In genomic region chr2:148877016-148877770, GRCm38 (mm10) we compare ENCODE assay signal across 10 mouse cellular contexts. TPM values are rescaled to one million over a fixed set of nuclear protein-coding genes. Genes with fewer than 3 reads are reported as not detected.
DNase-seq lines count a peak whose midpoint lies in the region; ATAC-seq and TF ChIP-seq lines count a peak whose summit lies in the region.
"Had no signal": no experiment of that assay in that cellular context is flagged by ENCODE, and none has a peak within 500 bp of the region (broad histone marks: within the 10 kb centered on the region; RNA-seq: fewer than 3 reads in every experiment).

No protein-coding gene starts in this region.

- H3K9ac ChIP-seq in intestine, embryonic 14.5 days (ENCODE audit: low read length): no peak overlapping the region
- H3K9ac ChIP-seq in intestine, postnatal 0 days (ENCODE audit: low read depth, low read length): no peak overlapping the region
- no peak overlapping the region for H3K9ac ChIP-seq in liver, embryonic 16.5 days (ENCODE audit: low read depth, low read length)
- H3K9ac ChIP-seq in forebrain, embryonic 12.5 days: no peak overlapping the region
- H3K9ac ChIP-seq: liver, embryonic 13.5 days had no signal

- H3K36me3 ChIP-seq in intestine, embryonic 14.5 days (ENCODE audit: control insufficient read depth, insufficient read depth, low read length): peaks cover 2% of the 10 kb centered on the region
- H3K36me3 ChIP-seq in intestine, postnatal 0 days (ENCODE audit: control insufficient read depth, insufficient read depth): peaks cover 2% of the 10 kb centered on the region; the same call in 1 of the 2 replicates
- no peaks in the 10 kb centered on the region for H3K36me3 ChIP-seq in liver, embryonic 16.5 days (ENCODE audit: control insufficient read depth, insufficient read depth)
- H3K36me3 ChIP-seq in forebrain, embryonic 12.5 days (replicated peaks): peaks cover 4% of the 10 kb centered on the region

- no peaks in the 10 kb centered on the region for H3K27me3 ChIP-seq in intestine, embryonic 14.5 days (replicated peaks; ENCODE audit: control insufficient read depth, insufficient read depth, low read length)
- no peaks in the 10 kb centered on the region for H3K27me3 ChIP-seq in intestine, postnatal 0 days (replicated peaks; ENCODE audit: control insufficient read depth, insufficient read depth, low read length)
- H3K27me3 ChIP-seq in liver, embryonic 16.5 days (ENCODE audit: control insufficient read depth, insufficient read depth, low read depth, low read length): no peaks in the 10 kb centered on the region
- H3K27me3 ChIP-seq in forebrain, embryonic 12.5 days: no peaks in the 10 kb centered on the region
- H3K27me3 ChIP-seq: liver, embryonic 13.5 days had no signal

- no peak overlapping the region for H3K4me2 ChIP-seq in intestine, embryonic 14.5 days (ENCODE audit: low read length)
- no peak overlapping the region for H3K4me2 ChIP-seq in intestine, postnatal 0 days (replicated peaks; ENCODE audit: low read depth)
- no peak overlapping the region for H3K4me2 ChIP-seq in liver, embryonic 16.5 days (ENCODE audit: low read depth, low read length)
- no peak overlapping the region for H3K4me2 ChIP-seq in forebrain, embryonic 12.5 days
- H3K4me2 ChIP-seq: liver, embryonic 13.5 days had no signal

- intact Hi-C loops in left cerebral cortex, postnatal 4 days (cut with DNase I): no loop called here

- 16% methylated on average over 3 of the region's 3 CpGs for whole genome bisulfite sequencing in intestine, embryonic 14.5 days
- WGBS in intestine, postnatal 0 days: 14% methylated on average over 3 of the region's 3 CpGs
- 20% methylated on average over 3 of the region's 3 CpGs for WGBS in liver, embryonic 16.5 days (ENCODE audit: insufficient replicate concordance)
- WGBS in forebrain, embryonic 12.5 days: 58% methylated on average over 3 of the region's 3 CpGs

- no peak for ATAC-seq in intestine, embryonic 14.5 days (replicated peaks; ENCODE audit: low FRiP score, low TSS enrichment, low read depth)
- no peak for ATAC-seq in intestine, postnatal 0 days
- no peak for ATAC-seq in liver, embryonic 16.5 days (ENCODE audit: low read depth)
- ATAC-seq in forebrain, embryonic 12.5 days (ENCODE audit: low FRiP score): no peak

- peak overlapping the region; percentile 43; the same call in 1 of the 2 replicates for H3K27ac ChIP-seq in intestine, embryonic 14.5 days (ENCODE audit: low read depth)
- no peak overlapping the region for H3K27ac ChIP-seq in intestine, postnatal 0 days (ENCODE audit: low read depth, low read length)
- peak overlapping the region; percentile 38 for H3K27ac ChIP-seq in liver, embryonic 16.5 days (ENCODE audit: low read length)
- H3K27ac ChIP-seq in forebrain, embryonic 12.5 days: no peak overlapping the region
- H3K27ac ChIP-seq: liver, embryonic 13.5 days had no signal

- no peak for TF ChIP-seq CTCF in intestine, postnatal 0 days (IDR thresholded peaks at IDR 0.05; ENCODE audit: low read depth)

- DNase-seq in intestine, embryonic 14.5 days (ENCODE audit: low spot score): no peak
- DNase-seq in MN1 (ENCODE audit: low spot score): peak; percentile 18
- peak; percentile 76 to 81 for DNase-seq in heart, adult 9 months (ENCODE audit: low spot score in 2 of 2)
- DNase-seq in left cerebral cortex, postnatal 4 days: no peak
- no peak for DNase-seq in right cerebral cortex, postnatal 4 days
- DNase-seq: liver, embryonic 13.5 days had no signal

- no peak overlapping the region for H3K4me3 ChIP-seq in intestine, embryonic 14.5 days (ENCODE audit: low read depth, low read length)
- H3K4me3 ChIP-seq in intestine, postnatal 0 days (ENCODE audit: low read depth, low read length): no peak overlapping the region
- H3K4me3 ChIP-seq in liver, embryonic 16.5 days (ENCODE audit: low read depth, low read length): no peak overlapping the region
- H3K4me3 ChIP-seq in forebrain, embryonic 12.5 days (replicated peaks): no peak overlapping the region
- H3K4me3 ChIP-seq: liver, embryonic 13.5 days had no signal

- H3K9me3 ChIP-seq in intestine, embryonic 14.5 days (ENCODE audit: control insufficient read depth, low read length): no peaks in the 10 kb centered on the region
- no peaks in the 10 kb centered on the region for H3K9me3 ChIP-seq in intestine, postnatal 0 days (ENCODE audit: control insufficient read depth)
- no peaks in the 10 kb centered on the region for H3K9me3 ChIP-seq in liver, embryonic 16.5 days (replicated peaks; ENCODE audit: control insufficient read depth, low read length)
- H3K9me3 ChIP-seq in forebrain, embryonic 12.5 days: no peaks in the 10 kb centered on the region
- H3K9me3 ChIP-seq: liver, embryonic 13.5 days had no signal

- peaks cover 41% of the 10 kb centered on the region for H3K4me1 ChIP-seq in intestine, embryonic 14.5 days (replicated peaks; ENCODE audit: control insufficient read depth, insufficient read depth, low read length)
- H3K4me1 ChIP-seq in intestine, postnatal 0 days (replicated peaks; ENCODE audit: control insufficient read depth, insufficient read depth, low read length): no peaks in the 10 kb centered on the region
- peaks cover 13% of the 10 kb centered on the region for H3K4me1 ChIP-seq in liver, embryonic 16.5 days (ENCODE audit: control insufficient read depth, low read depth, low read length)
- H3K4me1 ChIP-seq in forebrain, embryonic 12.5 days: peaks cover 27% of the 10 kb centered on the region

RNA-seq across cellular contexts. Expression of gene Cst3, which starts 1.7 kb away (rescaled TPM):
- 404 and 423 TPM in 2 replicates for polyA plus RNA-seq in intestine, embryonic 14.5 days (2014; fragmentation: Nextera tagmentation; extraction: Ambion mirVana)
- polyA plus RNA-seq in intestine, postnatal 0 days (2015; fragmentation: Nextera tagmentation; extraction: Ambion mirVana): 305 and 313 TPM in 2 replicates
- polyA plus RNA-seq in liver, embryonic 16.5 days (2015; fragmentation: Nextera tagmentation; extraction: Ambion mirVana): 179 and 183 TPM in 2 replicates
- 290 and 307 TPM in 2 replicates for polyA plus RNA-seq in forebrain, embryonic 12.5 days (2016; fragmentation: Nextera tagmentation; extraction: Ambion mirVana)
- total RNA-seq in left cerebral cortex, postnatal 4 days (2021): 100 to 1,000 TPM; 792 to 798 TPM

RNA-seq across cellular contexts. Expression of gene 9230104L09Rik, which starts 12.4 kb away (rescaled TPM):
- polyA plus RNA-seq in intestine, embryonic 14.5 days (2014; fragmentation: Nextera tagmentation; extraction: Ambion mirVana): not detected in 2 replicates
- polyA plus RNA-seq in intestine, postnatal 0 days (2015; fragmentation: Nextera tagmentation; extraction: Ambion mirVana): not detected in 2 replicates
- not detected in 2 replicates for polyA plus RNA-seq in liver, embryonic 16.5 days (2015; fragmentation: Nextera tagmentation; extraction: Ambion mirVana)
- polyA plus RNA-seq in forebrain, embryonic 12.5 days (2016; fragmentation: Nextera tagmentation; extraction: Ambion mirVana): not detected in 2 replicates
- total RNA-seq in left cerebral cortex, postnatal 4 days (2021): not detected
- polyA plus RNA-seq: embryonic facial prominence, embryonic 11.5 days; liver, embryonic 13.5 days had no signal

RNA-seq across cellular contexts. Expression of gene Cst9, which starts 42.2 kb away (rescaled TPM):
- polyA plus RNA-seq in intestine, embryonic 14.5 days (2014; fragmentation: Nextera tagmentation; extraction: Ambion mirVana): not detected in 2 replicates
- polyA plus RNA-seq in intestine, postnatal 0 days (2015; fragmentation: Nextera tagmentation; extraction: Ambion mirVana): not detected in 2 replicates
- not detected in 2 replicates for polyA plus RNA-seq in liver, embryonic 16.5 days (2015; fragmentation: Nextera tagmentation; extraction: Ambion mirVana)
- not detected in 2 replicates for polyA plus RNA-seq in forebrain, embryonic 12.5 days (2016; fragmentation: Nextera tagmentation; extraction: Ambion mirVana)
- not detected for total RNA-seq in left cerebral cortex, postnatal 4 days (2021)
- polyA plus RNA-seq: embryonic facial prominence, embryonic 11.5 days had no signal

RNA-seq across cellular contexts. Expression of gene Cst13, which starts 57.3 kb away (rescaled TPM):
- not detected in 2 replicates for polyA plus RNA-seq in intestine, embryonic 14.5 days (2014; fragmentation: Nextera tagmentation; extraction: Ambion mirVana)
- not detected in 2 replicates for polyA plus RNA-seq in intestine, postnatal 0 days (2015; fragmentation: Nextera tagmentation; extraction: Ambion mirVana)
- not detected in 2 replicates for polyA plus RNA-seq in liver, embryonic 16.5 days (2015; fragmentation: Nextera tagmentation; extraction: Ambion mirVana)
- polyA plus RNA-seq in forebrain, embryonic 12.5 days (2016; fragmentation: Nextera tagmentation; extraction: Ambion mirVana): not detected in 2 replicates
- under 1 TPM in 1 of 2 experiments, not detected in 1; 0.52 TPM for total RNA-seq in left cerebral cortex, postnatal 4 days (2021)
- polyA plus RNA-seq: embryonic facial prominence, embryonic 11.5 days; liver, embryonic 13.5 days had no signal

Comparison
In these comparisons a context has a peak if more than half of its experiments do, and no peak if none do; other contexts are left out.
1. H3K27ac ChIP-seq: peak in intestine, embryonic 14.5 days (single experiment) and liver, embryonic 16.5 days (single experiment); none in intestine, postnatal 0 days (single experiment) and forebrain, embryonic 12.5 days (single experiment).
2. DNase-seq: peak in MN1 (single experiment) and heart, adult 9 months (2 of 2); none in intestine, embryonic 14.5 days (single experiment), left cerebral cortex, postnatal 4 days (single experiment) and right cerebral cortex, postnatal 4 days (single experiment).